Mouse (Mus musculus): ENCODE data around the gene Fgfr2.

- TF ChIP-seq CTCF (IDR thresholded peaks at IDR 0.05; ENCODE audit: control insufficient read depth, insufficient read depth, insufficient read length) (no peak), MAX (IDR thresholded peaks at IDR 0.05) (no peak), USF1 (IDR thresholded peaks at IDR 0.05; ENCODE audit: low read depth) (no peak), MYOD1 (IDR thresholded peaks at IDR 0.05; ENCODE audit: control insufficient read depth, insufficient read length, low read depth) (no peak), FOSL1 (IDR thresholded peaks at IDR 0.05; ENCODE audit: insufficient read depth, low read length, poor library complexity, severe bottlenecking) (no peak), MYOG (IDR thresholded peaks at IDR 0.05; ENCODE audit: control insufficient read depth, extremely low read depth, insufficient read length) (no peak), CEBPB (IDR thresholded peaks at IDR 0.05; ENCODE audit: low read depth) (no peak)
Observed at GRCm38 (mm10) chr7:132654412-132654811, 468.7 kb downstream of the Fgfr2 start.
